Mouse (Mus musculus) intestine, embryonic 14.5 days (tissue): ENCODE measurements around the gene Fgd3. TPM values are rescaled to one million over a fixed set of nuclear protein-coding genes. Genes with fewer than 3 reads are reported as not detected.

Source experiments
- ATAC-seq: fragments of 200-750 bp; cut with Nextera tagmentation; replicated peaks from 2 replicates; pipeline ENCODE4 v1.8.0; 2017; ENCODE audit warnings: low read depth, moderate number of reproducible peaks, moderate TSS enrichment, moderate library complexity; ENCODE audit not compliant: low FRiP score, low TSS enrichment
- DNase-seq: peaks from one replicate; pipeline ENCODE4 v3.0.0-alpha.2; 2018; ENCODE audit warnings: low spot score
- H3K27ac ChIP-seq: fragments of 300-500 bp; sonication (generic); 2 replicates; pipeline ENCODE4 v1.5.1; 2014; ENCODE audit warnings: low read depth, mild to moderate bottlenecking, control low read depth
- H3K27me3 ChIP-seq: fragments of 300-500 bp; sonication (generic); replicated peaks from 2 replicates; pipeline ENCODE4 v1.6.1; 2014; ENCODE audit warnings: low read length, control low read depth; ENCODE audit not compliant: control insufficient read depth, insufficient read depth
- H3K36me3 ChIP-seq: fragments of 300-500 bp; sonication (generic); 2 replicates; pipeline ENCODE4 v1.6.1; 2014; ENCODE audit warnings: low read length, control low read depth; ENCODE audit not compliant: control insufficient read depth, insufficient read depth
- H3K4me1 ChIP-seq: fragments of 300-500 bp; sonication (generic); replicated peaks from 2 replicates; pipeline ENCODE4 v1.6.1; 2014; ENCODE audit warnings: low read length, control low read depth, mixed read lengths; ENCODE audit not compliant: control insufficient read depth, insufficient read depth
- H3K4me2 ChIP-seq: fragments of 300-500 bp; sonication (generic); 2 replicates; pipeline ENCODE4 v1.6.1; 2014; ENCODE audit warnings: low read length
- H3K4me3 ChIP-seq: fragments of 300-500 bp; sonication (generic); 2 replicates; pipeline ENCODE4 v1.5.1; 2014; ENCODE audit warnings: low read depth, low read length, control low read depth, mixed read lengths
- H3K9ac ChIP-seq: fragments of 300-500 bp; sonication (generic); 2 replicates; pipeline ENCODE4 v1.6.1; 2014; ENCODE audit warnings: mild to moderate bottlenecking, low read length
- H3K9me3 ChIP-seq: fragments of 300-500 bp; sonication (generic); 2 replicates; pipeline ENCODE4 v1.6.1; 2016; ENCODE audit warnings: low read length, control low read depth; ENCODE audit not compliant: control insufficient read depth
- WGBS: fragments of 180-500 bp; shearing (Covaris S2); extraction: QIAGEN DNeasy Blood & Tissue Kit; methylation state at CpG from one replicate; pipeline ENCODE4 v1.1.7; 2014; 5-methylcytosine and 5-hydroxymethylcytosine counted together
- polyA plus RNA-seq: library from polyadenylated mRNA; unstranded; fragments of >200 nt; fragmentation: Nextera tagmentation; extraction: Ambion mirVana; gene quantifications from 2 replicates; pipeline ENCODE4 v1.2.1, GENCODE M21; 2014

Fgd3 gene
- polyA plus RNA-seq, 1 experiment from 2014 or later: 0.62 TPM

- Histone ChIP-seq H3K9me3 (no peaks in the 10 kb centered on the region), H3K27me3 (no peaks in the 10 kb centered on the region), H3K27ac (no peak overlapping the region), H3K4me3 (no peak overlapping the region), H3K36me3 (peaks cover 9% of the 10 kb centered on the region; the same call in 1 of the 2 replicates), H3K4me1 (peaks cover 6% of the 10 kb centered on the region; the same call in 1 of the 2 replicates), H3K4me2 (no peak overlapping the region), H3K9ac (no peak overlapping the region)
- 96% methylated on average over 8 of the region's 8 CpGs for WGBS
- ATAC-seq (no peak), DNase-seq (no peak)
Observed at GRCm38 (mm10) chr13:49357367-49358026, 37.4 kb upstream of the Fgd3 start.

- no peak overlapping the region for H3K9ac ChIP-seq
- no peak overlapping the region for H3K4me2 ChIP-seq
- no peak for DNase-seq
- no peak overlapping the region for H3K27ac ChIP-seq
- no peaks in the 10 kb centered on the region for H3K27me3 ChIP-seq
- no peak overlapping the region for H3K4me3 ChIP-seq
- H3K9me3 ChIP-seq: no peaks in the 10 kb centered on the region
- ATAC-seq: no peak
- peaks cover 4% of the 10 kb centered on the region; the same call in 1 of the 2 replicates for H3K4me1 ChIP-seq
- 90% methylated on average over 7 of the region's 7 CpGs for WGBS
- peaks cover 9% of the 10 kb centered on the region; the same call in 1 of the 2 replicates for H3K36me3 ChIP-seq
Observed at GRCm38 (mm10) chr13:49356090-49356489, 36.0 kb upstream of the Fgd3 start.

GRCm38 (mm10) chr13:49355461-49356061, 35.5 kb upstream of the Fgd3 start:
- WGBS: 87% methylated on average over 11 of the region's 11 CpGs
- Histone ChIP-seq H3K4me3 (no peak overlapping the region), H3K4me2 (no peak overlapping the region), H3K27me3 (no peaks in the 10 kb centered on the region), H3K4me1 (0 out of 2 replicates have a peak, but pooled peaks cover 4% of the 10 kb centered on the region), H3K36me3 (peaks cover 9% of the 10 kb centered on the region; the same call in 1 of the 2 replicates), H3K27ac (no peak overlapping the region), H3K9me3 (no peaks in the 10 kb centered on the region), H3K9ac (no peak overlapping the region)
- ATAC-seq: no peak
- no peak for DNase-seq

GRCm38 (mm10) chr13:49353991-49354507, 33.9 kb upstream of the Fgd3 start:
- WGBS: 72% methylated on average over 5 of the region's 5 CpGs
- no peak for DNase-seq

GRCm38 (mm10) chr13:49353422-49353821, 33.3 kb upstream of the Fgd3 start:
- Histone ChIP-seq H3K36me3 (peaks cover 9% of the 10 kb centered on the region; the same call in 1 of the 2 replicates), H3K4me1 (0 out of 2 replicates have a peak, but pooled peaks cover 4% of the 10 kb centered on the region), H3K4me2 (no peak overlapping the region), H3K9me3 (no peaks in the 10 kb centered on the region), H3K9ac (no peak overlapping the region), H3K4me3 (no peak overlapping the region), H3K27me3 (no peaks in the 10 kb centered on the region), H3K27ac (no peak overlapping the region)
- ATAC-seq (no peak), DNase-seq (no peak)

More at GRCm38 (mm10) chr13:49353991-49354507, 33.9 kb upstream of the Fgd3 start:
- H3K27me3 ChIP-seq: no peaks in the 10 kb centered on the region
- H3K4me1 ChIP-seq: 0 out of 2 replicates have a peak, but pooled peaks cover 4% of the 10 kb centered on the region
- no peaks in the 10 kb centered on the region for H3K9me3 ChIP-seq
- no peak overlapping the region for H3K4me2 ChIP-seq
- peaks cover 9% of the 10 kb centered on the region; the same call in 1 of the 2 replicates for H3K36me3 ChIP-seq
- no peak overlapping the region for H3K4me3 ChIP-seq
- H3K9ac ChIP-seq: no peak overlapping the region
- ATAC-seq: no peak
- 0 out of 2 replicates have a peak overlapping the region, but pooled peaks have one; percentile 8 for H3K27ac ChIP-seq

- ATAC-seq: no peak
- Histone ChIP-seq H3K9ac (no peak overlapping the region), H3K27ac (no peak overlapping the region), H3K4me2 (no peak overlapping the region), H3K36me3 (peaks cover 9% of the 10 kb centered on the region; the same call in 1 of the 2 replicates), H3K9me3 (no peaks in the 10 kb centered on the region), H3K4me1 (0 out of 2 replicates have a peak, but pooled peaks cover 4% of the 10 kb centered on the region), H3K4me3 (no peak overlapping the region), H3K27me3 (no peaks in the 10 kb centered on the region)
- no peak for DNase-seq
- 77% methylated on average over 3 of the region's 3 CpGs for WGBS
Observed at GRCm38 (mm10) chr13:49352581-49353159, 32.6 kb upstream of the Fgd3 start.

- DNase-seq: no peak
- WGBS: 89% methylated on average over 6 of the region's 6 CpGs
- H3K27me3 ChIP-seq: no peaks in the 10 kb centered on the region
- no peaks in the 10 kb centered on the region for H3K9me3 ChIP-seq
- no peak overlapping the region for H3K4me3 ChIP-seq
- H3K36me3 ChIP-seq: no peaks in the 10 kb centered on the region
- no peak for ATAC-seq
- H3K9ac ChIP-seq: no peak overlapping the region
- no peak overlapping the region for H3K27ac ChIP-seq
- no peak overlapping the region for H3K4me2 ChIP-seq
- H3K4me1 ChIP-seq: peaks cover 4% of the 10 kb centered on the region; the same call in 1 of the 2 replicates
Observed at GRCm38 (mm10) chr13:49349836-49350505, 29.9 kb upstream of the Fgd3 start.

GRCm38 (mm10) chr13:49349335-49349734, 29.2 kb upstream of the Fgd3 start:
- H3K27ac ChIP-seq: no peak overlapping the region
- H3K36me3 ChIP-seq: no peaks in the 10 kb centered on the region
- no peak overlapping the region for H3K4me3 ChIP-seq
- H3K4me1 ChIP-seq: peaks cover 7% of the 10 kb centered on the region; the same call in 1 of the 2 replicates
- DNase-seq (no peak), ATAC-seq (no peak)
- no peak overlapping the region for H3K4me2 ChIP-seq
- no peaks in the 10 kb centered on the region for H3K9me3 ChIP-seq
- 95% methylated on average over 4 of the region's 4 CpGs for WGBS
- no peaks in the 10 kb centered on the region for H3K27me3 ChIP-seq
- H3K9ac ChIP-seq: no peak overlapping the region
